Mouse (Mus musculus) megakaryocyte, embryonic 14.5 days (primary cell): ENCODE data around the gene Fam234a. TPM values are rescaled to one million over a fixed set of nuclear protein-coding genes. Genes with fewer than 3 reads are reported as not detected.
A peak's percentile ranks its signal among the peaks of the same experiment; 100 is the strongest.
"Not testable (repeated sequence)": the region's sequence is repeated elsewhere in the genome, so short reads cannot be mapped to it uniquely, and the experiment has no call there.

ENCODE experiments used
- H3K27me3 ChIP-seq: replicated peaks from 2 replicates; pipeline ENCODE3; 2012; ENCODE audit warnings: inconsistent platforms
- H3K36me3 ChIP-seq: replicated peaks from 2 replicates; pipeline ENCODE3; 2012; ENCODE audit warnings: low read length, inconsistent platforms, mixed read lengths
- H3K4me1 ChIP-seq: 2 replicates; pipeline ENCODE4 v1.6.1; 2012; ENCODE audit warnings: inconsistent platforms
- H3K4me3 ChIP-seq: replicated peaks from 2 replicates; pipeline ENCODE3; 2012; ENCODE audit warnings: moderate library complexity, mild to moderate bottlenecking, inconsistent platforms
- H3K9me3 ChIP-seq: 2 replicates; pipeline ENCODE4 v1.6.1; 2012; ENCODE audit warnings: inconsistent platforms
- FLI1 ChIP-seq: IDR thresholded peaks from 2 replicates; pipeline ENCODE4 v1.6.1; 2012; ENCODE audit warnings: low read length, inconsistent platforms, mixed read lengths
- GATA1 ChIP-seq: IDR thresholded peaks from 3 replicates; pipeline ENCODE4 v1.6.1; 2012; ENCODE audit warnings: mixed read lengths, low read length, inconsistent platforms, borderline replicate concordance
- polyA plus RNA-seq: library from polyadenylated mRNA; stranded (reverse); fragments of >175 nt; gene quantifications from 2 replicates; pipeline ENCODE4 v1.2.3, GENCODE M21; 2012; ENCODE audit warnings: low replicate concordance; ENCODE audit not compliant: insufficient read depth

The Fam234a gene
- polyA plus RNA-seq: 7.0 and 8.3 TPM in 2 replicates

- peak within 1 kb of the TSS; percentile 96 for H3K4me3 ChIP-seq
- TF ChIP-seq GATA1 (no peak), FLI1 (0 out of 2 replicates have a peak, but pooled peaks have one; percentile 32)
- 0 out of 2 replicates have a peak, but pooled peaks cover 5% of the 10 kb centered on the region for H3K9me3 ChIP-seq
- no peaks in the 10 kb centered on the region for H3K36me3 ChIP-seq
- H3K27me3 ChIP-seq: no peaks in the 10 kb centered on the region
- H3K4me1 ChIP-seq: peaks cover 46% of the 10 kb centered on the region
These were observed at the start of gene Fam234a for GRCm38 (mm10) chr17:26244101-26244841. Fam234a (minus strand) TSS chr17:26244242.

GRCm38 (mm10) chr17:26289475-26289874 is 45.4 kb upstream of the Fam234a start:
- H3K4me3 ChIP-seq: no peak overlapping the region
- peaks cover 70% of the 10 kb centered on the region for H3K36me3 ChIP-seq
- no peaks in the 10 kb centered on the region for H3K27me3 ChIP-seq
- H3K4me1 ChIP-seq: peaks cover 5% of the 10 kb centered on the region; the same call in 1 of the 2 replicates
- peaks cover 10% of the 10 kb centered on the region for H3K9me3 ChIP-seq
- TF ChIP-seq FLI1: no peak
- TF ChIP-seq GATA1: no peak

- H3K36me3 ChIP-seq: peaks cover 100% of the 10 kb centered on the region
- peaks cover 5% of the 10 kb centered on the region; the same call in 1 of the 2 replicates for H3K4me1 ChIP-seq
- TF ChIP-seq FLI1: no peak
- no peak for TF ChIP-seq GATA1
These were observed 42.3 kb upstream of the Fam234a start for GRCm38 (mm10) chr17:26286199-26286955.

GRCm38 (mm10) chr17:26276711-26277110 is 32.7 kb upstream of the Fam234a start:
- Histone ChIP-seq H3K27me3 (no peaks in the 10 kb centered on the region), H3K9me3 (no peaks in the 10 kb centered on the region), H3K4me1 (peaks cover 17% of the 10 kb centered on the region), H3K36me3 (peaks cover 82% of the 10 kb centered on the region), H3K4me3 (no peak overlapping the region)
- TF ChIP-seq FLI1: no peak
- no peak for TF ChIP-seq GATA1

More at GRCm38 (mm10) chr17:26286199-26286955, 42.3 kb upstream of the Fam234a start:
- no peak overlapping the region for H3K4me3 ChIP-seq
- no peaks in the 10 kb centered on the region for H3K27me3 ChIP-seq
- peaks cover 3% of the 10 kb centered on the region for H3K9me3 ChIP-seq

GRCm38 (mm10) chr17:26275933-26276332 is 31.9 kb upstream of the Fam234a start:
- no peak for TF ChIP-seq FLI1
- no peak for TF ChIP-seq GATA1
- H3K36me3 ChIP-seq: peaks cover 82% of the 10 kb centered on the region

GRCm38 (mm10) chr17:26272586-26272985 is 28.5 kb upstream of the Fam234a start:
- TF ChIP-seq FLI1: no peak
- no peak for TF ChIP-seq GATA1
- Histone ChIP-seq H3K36me3 (peaks cover 74% of the 10 kb centered on the region), H3K27me3 (no peaks in the 10 kb centered on the region), H3K9me3 (no peaks in the 10 kb centered on the region), H3K4me3 (no peak overlapping the region), H3K4me1 (peaks cover 8% of the 10 kb centered on the region)

More at GRCm38 (mm10) chr17:26275933-26276332, 31.9 kb upstream of the Fam234a start:
- no peaks in the 10 kb centered on the region for H3K9me3 ChIP-seq
- peaks cover 17% of the 10 kb centered on the region for H3K4me1 ChIP-seq
- H3K27me3 ChIP-seq: no peaks in the 10 kb centered on the region
- no peak overlapping the region for H3K4me3 ChIP-seq

GRCm38 (mm10) chr17:26269577-26269976 is 25.5 kb upstream of the Fam234a start:
- not testable (repeated sequence) for H3K4me1 ChIP-seq, H3K4me3 ChIP-seq, H3K9me3 ChIP-seq, H3K27me3 ChIP-seq
- H3K36me3 ChIP-seq: peaks cover 73% of the 10 kb centered on the region

GRCm38 (mm10) chr17:26268851-26269250 is 24.8 kb upstream of the Fam234a start:
- H3K4me1 ChIP-seq: no peaks in the 10 kb centered on the region
- no peaks in the 10 kb centered on the region for H3K9me3 ChIP-seq
- peaks cover 78% of the 10 kb centered on the region for H3K36me3 ChIP-seq
- no peak overlapping the region for H3K4me3 ChIP-seq
- H3K27me3 ChIP-seq: no peaks in the 10 kb centered on the region
- TF ChIP-seq FLI1: no peak
- TF ChIP-seq GATA1: no peak

GRCm38 (mm10) chr17:26262384-26262783 is 18.3 kb upstream of the Fam234a start:
- TF ChIP-seq GATA1: no peak
- TF ChIP-seq FLI1: no peak
- Histone ChIP-seq H3K4me3 (no peak overlapping the region), H3K27me3 (no peaks in the 10 kb centered on the region), H3K4me1 (no peaks in the 10 kb centered on the region), H3K36me3 (peaks cover 87% of the 10 kb centered on the region), H3K9me3 (no peaks in the 10 kb centered on the region)

GRCm38 (mm10) chr17:26261826-26262225 is 17.8 kb upstream of the Fam234a start:
- H3K4me3 ChIP-seq: no peak overlapping the region
- no peaks in the 10 kb centered on the region for H3K9me3 ChIP-seq
- no peaks in the 10 kb centered on the region for H3K27me3 ChIP-seq
- peaks cover 4% of the 10 kb centered on the region for H3K4me1 ChIP-seq
- peaks cover 87% of the 10 kb centered on the region for H3K36me3 ChIP-seq
- TF ChIP-seq GATA1 (no peak), FLI1 (no peak)
